Comparison of ENCODE assay signal across 10 mouse cellular contexts in genomic region chr9:25496196-25496595, GRCm38 (mm10). TPM values are rescaled to one million over a fixed set of nuclear protein-coding genes. Genes with fewer than 3 reads are reported as not detected.
DNase-seq lines count a peak whose midpoint lies in the region.
"Had no signal": no experiment of that assay in that cellular context is flagged by ENCODE, and none has a peak within 500 bp of the region (broad histone marks: within the 10 kb centered on the region; RNA-seq: fewer than 3 reads in every experiment).

No protein-coding gene starts in this region.

- DNase-seq in adrenal gland, adult 2 months = peak; percentile 40
- no peak for DNase-seq in adrenal gland, adult 8-10 months
- peak; percentile 60 for DNase-seq in gastrocnemius, adult 18-20 months (ENCODE audit: low spot score)
- no peak for DNase-seq in gastrocnemius, adult 8-10 months (ENCODE audit: low spot score in 2 of 2)
- peak; percentile 82 for DNase-seq in heart, adult 11 months
- DNase-seq in heart, adult 9 months (ENCODE audit: low spot score in 2 of 2) = no peak
- DNase-seq: cerebellum, postnatal 10 days; embryo, embryonic 11 days; heart, postnatal 36 days; kidney, adult 9 months had no signal

RNA-seq across cellular contexts. Expression of gene Eepd1, which starts 14.8 kb away (rescaled TPM):
- 10 to 100 TPM; 28.4 to 32.8 TPM for total RNA-seq in adrenal gland, adult 2 months (2021)
- 26.1 and 36.0 TPM in 2 replicates for polyA plus RNA-seq in adrenal gland, adult 2 months (2012; rRNA removed)
- 10 to 100 TPM; 47.7 to 97.8 (median 53.3) TPM for total RNA-seq in adrenal gland, adult 8-10 months (2022)
- 100 to 1,000 TPM; 125 to 132 TPM for total RNA-seq in gastrocnemius, adult 18-20 months (2021)
- total RNA-seq in gastrocnemius, adult 8-10 months (2022) = 100 to 1,000 TPM; 116 to 150 (median 135) TPM

Comparison
In these comparisons a context has a peak if more than half of its experiments do, and no peak if none do; other contexts are left out.
1. DNase-seq: peak in adrenal gland, adult 2 months (single experiment), gastrocnemius, adult 18-20 months (single experiment) and heart, adult 11 months (single experiment); none in adrenal gland, adult 8-10 months (single experiment), gastrocnemius, adult 8-10 months (0 of 2) and heart, adult 9 months (0 of 2).